Mouse (Mus musculus) thymus, postnatal 10 days (tissue): ENCODE results near the gene Mapkbp1.

Experiments
- DNase-seq, 2 experiments: peaks; one replicate each; pipeline ENCODE4 v3.0.0; 2021; ENCODE audit warnings: low spot score in 2 of 2

Gene Mapkbp1

GRCm38 (mm10) chr2:120007680-120008210, 35.2 kb downstream of the Mapkbp1 start:
- DNase-seq: no peak

- DNase-seq: no peak
These were observed 36.2 kb downstream of the Mapkbp1 start for GRCm38 (mm10) chr2:120008672-120009071.

GRCm38 (mm10) chr2:120011462-120012200, 39.1 kb downstream of the Mapkbp1 start:
- peak in 1 of 2 experiments; percentile 45 for DNase-seq

GRCm38 (mm10) chr2:120012924-120013323, 40.4 kb downstream of the Mapkbp1 start:
- DNase-seq: no peak

- no peak for DNase-seq
These were observed 41.5 kb downstream of the Mapkbp1 start for GRCm38 (mm10) chr2:120013831-120014486.

- DNase-seq: no peak
These were observed 43.4 kb downstream of the Mapkbp1 start for GRCm38 (mm10) chr2:120015882-120016281.

GRCm38 (mm10) chr2:120017599-120017998, 45.1 kb downstream of the Mapkbp1 start:
- DNase-seq: no peak

- no peak for DNase-seq
These were observed 51.8 kb downstream of the Mapkbp1 start for GRCm38 (mm10) chr2:120024337-120024736.

- DNase-seq: peak; percentile 92 to 96
These were observed 54.8 kb downstream of the Mapkbp1 start, which contains the start of the genes Jmjd7 and Gm28042 for GRCm38 (mm10) chr2:120026984-120027949. Jmjd7 (plus strand) TSS chr2:120027483. Gm28042 (plus strand) TSS chr2:120027493.

- no peak for DNase-seq
These were observed 55.4 kb downstream of the Mapkbp1 start for GRCm38 (mm10) chr2:120027950-120028331.

- no peak for DNase-seq
These were observed 57.9 kb downstream of the Mapkbp1 start for GRCm38 (mm10) chr2:120030380-120030779.

GRCm38 (mm10) chr2:120032726-120033467, 60.4 kb downstream of the Mapkbp1 start, which contains the start of gene Pla2g4b:
Pla2g4b (plus strand) TSS chr2:120033417.
- no peak for DNase-seq

GRCm38 (mm10) chr2:120033726-120034125, 61.2 kb downstream of the Mapkbp1 start:
- no peak for DNase-seq

GRCm38 (mm10) chr2:120037744-120038143, 65.2 kb downstream of the Mapkbp1 start:
- DNase-seq: no peak

GRCm38 (mm10) chr2:120040991-120041390, 68.5 kb downstream of the Mapkbp1 start:
- no peak for DNase-seq

- DNase-seq: no peak
These were observed 71.7 kb downstream of the Mapkbp1 start for GRCm38 (mm10) chr2:120044101-120044603.

- no peak for DNase-seq
These were observed 72.2 kb downstream of the Mapkbp1 start for GRCm38 (mm10) chr2:120044676-120045075.

- no peak for DNase-seq
These were observed 74.2 kb downstream of the Mapkbp1 start for GRCm38 (mm10) chr2:120046486-120047310.

- no peak for DNase-seq
These were observed 75.7 kb downstream of the Mapkbp1 start for GRCm38 (mm10) chr2:120048173-120048572.
